Mouse (Mus musculus) kidney, adult 2 months (tissue): Measurements from ENCODE around the gene Tmem207. TPM values are rescaled to one million over a fixed set of nuclear protein-coding genes. Genes with fewer than 3 reads are reported as not detected.

Source experiments
- DNase-seq: peaks from one replicate; pipeline ENCODE4 v3.0.0; 2021
- H3K27ac ChIP-seq: fragments of 200-500 bp; 2 replicates; pipeline ENCODE4 v1.5.1; 2012; ENCODE audit warnings: low read depth, low read length, control low read depth, inconsistent platforms; ENCODE audit not compliant: insufficient read depth
- H3K27me3 ChIP-seq: fragments of 200-500 bp; replicated peaks from 2 replicates; pipeline ENCODE4 v1.6.1; 2012; ENCODE audit warnings: mild to moderate bottlenecking, moderate library complexity, low read length, inconsistent platforms; ENCODE audit not compliant: control insufficient read depth, insufficient read depth
- H3K36me3 ChIP-seq: fragments of 200-500 bp; 2 replicates; pipeline ENCODE4 v1.6.1; 2012; ENCODE audit warnings: mild to moderate bottlenecking, moderate library complexity, low read length, inconsistent platforms; ENCODE audit not compliant: control insufficient read depth, insufficient read depth
- H3K4me1 ChIP-seq: fragments of 200-500 bp; 2 replicates; pipeline ENCODE4 v1.6.1; 2011; ENCODE audit warnings: low read length; ENCODE audit not compliant: control insufficient read depth, insufficient read depth
- H3K4me3 ChIP-seq: fragments of 200-500 bp; 2 replicates; pipeline ENCODE4 v1.5.1; 2011; ENCODE audit warnings: mild to moderate bottlenecking, low read depth, low read length, control low read depth; ENCODE audit not compliant: insufficient read depth
- CTCF ChIP-seq: fragments of 200-500 bp; conservative IDR thresholded peaks from 2 replicates; pipeline ENCODE4 v1.5.1; 2011; ENCODE audit warnings: low read depth, mild to moderate bottlenecking, control low read depth, low read length, moderate library complexity, mixed read lengths; ENCODE audit not compliant: insufficient read depth, insufficient read length
- POLR2A ChIP-seq: fragments of 200-500 bp; IDR thresholded peaks from one replicate; pipeline ENCODE4 v1.6.1; 2011; ENCODE audit warnings: low read depth, low read length, control low read depth
- WGBS: fragments of 180-500 bp; shearing (Covaris S2); methylation state at CpG from one replicate; pipeline ENCODE4 v1.1.7; 2018; 5-methylcytosine and 5-hydroxymethylcytosine counted together
- polyA plus RNA-seq: library from polyadenylated mRNA; depleted of rRNA; stranded (reverse); fragments of >200 nt; gene quantifications from 2 replicates; pipeline ENCODE4 v1.2.3, GENCODE M21; 2012

The Tmem207 gene
- polyA plus RNA-seq, 1 experiment = 7.8 TPM

- H3K4me3 ChIP-seq = no peak overlapping the region
- peaks cover 2% of the 10 kb centered on the region; the same call in 1 of the 2 replicates for H3K27me3 ChIP-seq
- no peaks in the 10 kb centered on the region for H3K36me3 ChIP-seq
- WGBS = 94% methylated on average over 2 of the region's 2 CpGs
- DNase-seq = no peak
- no peaks in the 10 kb centered on the region for H3K4me1 ChIP-seq
- TF ChIP-seq CTCF (no peak), POLR2A (no peak)
- H3K27ac ChIP-seq = no peak overlapping the region
These were observed 22.7 kb upstream of the Tmem207 start for GRCm38 (mm10) chr16:26549221-26549620.

DNA sequence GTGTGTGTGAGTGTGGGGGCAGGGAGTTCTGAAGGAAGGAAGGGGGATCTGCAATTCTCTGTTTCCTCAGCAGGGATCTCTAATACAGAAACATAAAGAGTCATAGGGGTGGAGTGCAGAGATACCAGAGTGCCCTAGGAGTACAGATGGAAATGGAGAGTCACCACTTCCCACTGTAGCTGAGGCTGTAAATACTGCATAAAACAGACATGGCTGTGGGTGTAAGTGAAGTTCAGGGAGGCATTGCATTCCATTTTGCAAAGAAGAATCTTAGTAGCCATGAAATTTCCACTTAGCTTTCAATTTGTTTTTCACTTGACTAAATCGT is 20.3 kb upstream of the Tmem207 start:
- no peak for DNase-seq
- peaks cover 2% of the 10 kb centered on the region; the same call in 1 of the 2 replicates for H3K27me3 ChIP-seq
- 58% methylated on average over 1 of the region's 1 CpGs for WGBS

GRCm38 (mm10) chr16:26546170-26546878 is 19.8 kb upstream of the Tmem207 start:
- H3K27ac ChIP-seq = no peak overlapping the region

More for the DNA sequence above, 20.3 kb upstream of the Tmem207 start:
- TF ChIP-seq CTCF (no peak), POLR2A (no peak)
- Histone ChIP-seq H3K4me3 (no peak overlapping the region), H3K36me3 (no peaks in the 10 kb centered on the region), H3K27ac (no peak overlapping the region), H3K4me1 (no peaks in the 10 kb centered on the region)

GRCm38 (mm10) chr16:26532287-26532686 is 5.7 kb upstream of the Tmem207 start:
- H3K27me3 ChIP-seq = no peaks in the 10 kb centered on the region
- H3K4me3 ChIP-seq = no peak overlapping the region
- WGBS = 40% methylated on average over 1 of the region's 1 CpGs
- no peaks in the 10 kb centered on the region for H3K36me3 ChIP-seq
- DNase-seq = peak; percentile 29
- H3K4me1 ChIP-seq = peaks cover 2% of the 10 kb centered on the region
- H3K27ac ChIP-seq = no peak overlapping the region
- TF ChIP-seq POLR2A = no peak
- TF ChIP-seq CTCF = no peak

More at GRCm38 (mm10) chr16:26546170-26546878, 19.8 kb upstream of the Tmem207 start:
- WGBS = 18% methylated on average over 7 of the region's 7 CpGs
- TF ChIP-seq POLR2A = no peak
- TF ChIP-seq CTCF = no peak
- no peaks in the 10 kb centered on the region for H3K36me3 ChIP-seq
- no peak for DNase-seq
- H3K4me3 ChIP-seq = no peak overlapping the region
- H3K27me3 ChIP-seq = peaks cover 2% of the 10 kb centered on the region; the same call in 1 of the 2 replicates
- no peaks in the 10 kb centered on the region for H3K4me1 ChIP-seq

DNA sequence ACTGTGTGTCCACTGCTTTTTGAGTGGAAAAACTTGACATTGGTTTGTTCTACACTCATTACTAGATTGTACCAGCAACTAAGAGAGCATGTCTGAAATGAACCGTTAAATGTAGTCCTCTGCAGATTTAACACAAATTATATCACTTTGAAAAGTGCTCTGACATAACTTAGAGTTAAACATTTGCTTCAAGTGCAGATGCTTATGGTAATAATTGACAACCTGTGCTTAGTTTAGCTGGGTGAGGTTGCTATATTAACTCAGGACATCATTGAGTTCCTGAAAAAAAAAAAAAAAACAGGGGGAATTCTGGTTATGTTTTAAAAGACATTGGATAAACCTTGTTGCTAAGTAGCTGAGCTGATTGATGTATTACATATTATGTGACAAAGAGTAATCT is 3.9 kb upstream of the Tmem207 start:
- no peak for TF ChIP-seq CTCF
- no peak for TF ChIP-seq POLR2A
- DNase-seq = peak; percentile 86
- Histone ChIP-seq H3K4me3 (no peak overlapping the region), H3K4me1 (peaks cover 2% of the 10 kb centered on the region), H3K36me3 (no peaks in the 10 kb centered on the region), H3K27ac (peak overlapping the region; percentile 60), H3K27me3 (no peaks in the 10 kb centered on the region)
- WGBS = 40% methylated on average over 1 of the region's 1 CpGs

DNA sequence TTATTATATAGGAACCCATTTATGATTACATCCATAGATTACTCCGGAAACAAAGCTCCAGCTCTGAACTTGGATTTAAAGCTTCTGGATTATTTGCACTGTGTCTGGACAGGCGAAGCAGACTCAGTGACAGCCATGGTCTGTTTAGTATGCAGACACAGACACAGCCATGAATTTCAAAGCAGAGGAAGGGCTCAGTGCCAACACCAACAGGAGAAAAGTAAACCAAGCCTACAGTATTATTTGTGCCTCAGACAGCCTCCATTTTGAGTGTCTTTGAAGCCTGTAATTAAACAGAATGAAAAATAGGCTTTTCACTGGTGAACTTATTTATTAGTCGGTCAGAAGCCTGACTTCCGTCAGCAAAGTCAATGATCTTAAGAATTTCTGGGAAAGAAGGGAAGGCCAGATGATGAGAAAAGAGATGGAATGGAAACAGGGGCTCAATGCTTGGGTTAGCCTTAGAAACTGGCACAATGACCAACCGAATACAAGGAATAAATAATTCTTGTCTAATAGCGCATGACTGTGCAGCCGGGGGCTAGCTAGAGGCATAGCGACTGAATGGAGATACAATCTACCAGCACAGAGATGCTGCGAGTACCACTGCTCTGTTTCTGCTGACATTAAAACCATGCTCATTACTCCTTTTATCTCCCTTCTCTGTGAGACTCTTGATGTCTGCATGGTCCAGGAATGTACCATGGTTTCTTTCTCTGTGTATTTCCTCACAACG is 1.5 kb upstream of the Tmem207 start:
- no peak overlapping the region for H3K27ac ChIP-seq
- peak; percentile 51 for DNase-seq
- H3K4me3 ChIP-seq = no peak overlapping the region
- H3K4me1 ChIP-seq = peaks cover 2% of the 10 kb centered on the region
- H3K27me3 ChIP-seq = no peaks in the 10 kb centered on the region
- WGBS = 48% methylated on average over 10 of the region's 10 CpGs
- no peak for TF ChIP-seq CTCF
- no peak for TF ChIP-seq POLR2A
- no peaks in the 10 kb centered on the region for H3K36me3 ChIP-seq

- TF ChIP-seq CTCF (no peak), POLR2A (no peak)
- no peak overlapping the region for H3K4me3 ChIP-seq
- DNase-seq = no peak
- H3K4me1 ChIP-seq = peaks cover 2% of the 10 kb centered on the region
- H3K36me3 ChIP-seq = no peaks in the 10 kb centered on the region
- 88% methylated on average over 5 of the region's 5 CpGs for WGBS
- H3K27ac ChIP-seq = peak overlapping the region; percentile 50
- no peaks in the 10 kb centered on the region for H3K27me3 ChIP-seq
These were observed 737 bp downstream of the Tmem207 start for GRCm38 (mm10) chr16:26525832-26526231.
